Mouse (Mus musculus) midbrain, embryonic 16.5 days (tissue): ENCODE measurements around the gene Nfkbie. TPM values are rescaled to one million over a fixed set of nuclear protein-coding genes. Genes with fewer than 3 reads are reported as not detected.
A peak's percentile ranks its signal among the peaks of the same experiment; 100 is the strongest.

Source experiments
- ATAC-seq: fragments of 200-750 bp; cut with Nextera tagmentation; 2 replicates; pipeline ENCODE4 v1.8.0; 2017; ENCODE audit warnings: moderate TSS enrichment
- H3K27ac ChIP-seq: fragments of 300-500 bp; sonication (generic); 2 replicates; pipeline ENCODE4 v1.5.1; 2014; ENCODE audit warnings: mild to moderate bottlenecking, low read length, mixed read lengths
- H3K27me3 ChIP-seq: fragments of 300-500 bp; sonication (generic); 2 replicates; pipeline ENCODE4 v1.6.1; 2014; ENCODE audit warnings: low read depth, low read length, mixed read lengths; ENCODE audit not compliant: control insufficient read depth, insufficient read depth
- H3K36me3 ChIP-seq: fragments of 300-500 bp; sonication (generic); 2 replicates; pipeline ENCODE4 v1.6.1; 2014; ENCODE audit warnings: mild to moderate bottlenecking, low read length, moderate library complexity, mixed read lengths; ENCODE audit not compliant: control insufficient read depth, insufficient read depth
- H3K4me1 ChIP-seq: fragments of 300-500 bp; sonication (generic); 2 replicates; pipeline ENCODE4 v1.6.1; 2014; ENCODE audit warnings: mild to moderate bottlenecking, low read length, mixed read lengths; ENCODE audit not compliant: control insufficient read depth, insufficient read depth
- H3K4me2 ChIP-seq: fragments of 300-500 bp; sonication (generic); 2 replicates; pipeline ENCODE4 v1.6.1; 2014; ENCODE audit warnings: mild to moderate bottlenecking, low read length, mixed read lengths
- H3K4me3 ChIP-seq: fragments of 300-500 bp; sonication (generic); 2 replicates; pipeline ENCODE4 v1.5.1; 2014; ENCODE audit warnings: low read depth, mild to moderate bottlenecking, low read length, moderate library complexity, mixed read lengths
- H3K9ac ChIP-seq: fragments of 300-500 bp; sonication (generic); 2 replicates; pipeline ENCODE4 v1.6.1; 2014; ENCODE audit warnings: low read depth, low read length, mixed read lengths
- H3K9me3 ChIP-seq: fragments of 300-500 bp; sonication (generic); replicated peaks from 2 replicates; pipeline ENCODE4 v1.6.1; 2014; ENCODE audit warnings: mild to moderate bottlenecking, low read length, mixed read lengths; ENCODE audit not compliant: control insufficient read depth, poor library complexity, severe bottlenecking
- WGBS: fragments of 180-500 bp; shearing (Covaris S2); extraction: QIAGEN DNeasy Blood & Tissue Kit; methylation state at CpG from one replicate; pipeline ENCODE4 v1.1.7; 2014; 5-methylcytosine and 5-hydroxymethylcytosine counted together
- polyA plus RNA-seq: library from polyadenylated mRNA; unstranded; fragments of >200 nt; fragmentation: Nextera tagmentation; extraction: Ambion mirVana; gene quantifications from 2 replicates; pipeline ENCODE4 v1.2.1, GENCODE M21; 2015

Gene Nfkbie
- polyA plus RNA-seq, 1 experiment from 2014 or later: 3.7 TPM

- H3K4me1 ChIP-seq: peaks cover 32% of the 10 kb centered on the region
Observed at GRCm38 (mm10) chr17:45595736-45596390, 40.4 kb downstream of the Nfkbie start.

GRCm38 (mm10) chr17:45596631-45597396, 41.3 kb downstream of the Nfkbie start:
- no peaks in the 10 kb centered on the region for H3K9me3 ChIP-seq
- H3K27me3 ChIP-seq: peaks cover 15% of the 10 kb centered on the region
- no peak for ATAC-seq
- no peak overlapping the region for H3K4me2 ChIP-seq
- 25% methylated on average over 11 of the region's 11 CpGs for WGBS
- H3K27ac ChIP-seq: no peak overlapping the region
- H3K4me1 ChIP-seq: peaks cover 32% of the 10 kb centered on the region
- H3K36me3 ChIP-seq: no peaks in the 10 kb centered on the region
- H3K4me3 ChIP-seq: no peak overlapping the region
- H3K9ac ChIP-seq: no peak overlapping the region

More at GRCm38 (mm10) chr17:45595736-45596390, 40.4 kb downstream of the Nfkbie start:
- Histone ChIP-seq H3K36me3 (no peaks in the 10 kb centered on the region), H3K27me3 (peaks cover 8% of the 10 kb centered on the region), H3K9ac (peak overlapping the region; percentile 72), H3K4me2 (peak overlapping the region; percentile 96), H3K9me3 (no peaks in the 10 kb centered on the region), H3K4me3 (peak overlapping the region; percentile 52), H3K27ac (no peak overlapping the region)
- 8% methylated on average over 23 of the region's 23 CpGs for WGBS
- peak; percentile 22; the same call in 1 of the 2 replicates for ATAC-seq

GRCm38 (mm10) chr17:45597787-45598186, 42.3 kb downstream of the Nfkbie start:
- peaks cover 17% of the 10 kb centered on the region for H3K27me3 ChIP-seq
- ATAC-seq: no peak
- H3K36me3 ChIP-seq: no peaks in the 10 kb centered on the region
- H3K27ac ChIP-seq: no peak overlapping the region
- H3K4me1 ChIP-seq: peaks cover 24% of the 10 kb centered on the region
- no peaks in the 10 kb centered on the region for H3K9me3 ChIP-seq
- WGBS: 42% methylated on average over 3 of the region's 3 CpGs
- no peak overlapping the region for H3K4me2 ChIP-seq
- H3K9ac ChIP-seq: no peak overlapping the region
- no peak overlapping the region for H3K4me3 ChIP-seq

- Histone ChIP-seq H3K27me3 (peaks cover 17% of the 10 kb centered on the region), H3K27ac (no peak overlapping the region)
Observed at GRCm38 (mm10) chr17:45598376-45598775, 42.9 kb downstream of the Nfkbie start.

DNA sequence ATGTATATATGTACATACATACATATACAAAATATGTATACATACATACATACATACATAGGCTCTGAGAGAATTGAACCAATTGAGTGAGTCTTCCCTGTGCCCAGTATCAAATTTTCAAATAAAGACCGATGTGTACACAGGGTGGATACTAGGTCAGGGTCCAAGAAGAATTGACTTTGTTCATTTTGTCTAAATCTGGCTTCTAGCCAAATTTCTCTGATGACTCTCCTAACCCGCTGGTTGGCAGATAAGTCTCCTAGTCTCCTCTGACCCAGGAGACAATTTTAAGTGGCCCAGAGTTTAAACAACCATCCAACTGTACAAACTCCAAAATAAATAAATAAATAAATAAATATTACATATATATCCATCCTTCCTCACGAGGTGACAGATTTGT, 43.4 kb downstream of the Nfkbie start:
- peak overlapping the region; percentile 59; the same call in 1 of the 2 replicates for H3K4me2 ChIP-seq
- no peak overlapping the region for H3K27ac ChIP-seq
- H3K27me3 ChIP-seq: peaks cover 12% of the 10 kb centered on the region
- H3K4me3 ChIP-seq: no peak overlapping the region
- peaks cover 24% of the 10 kb centered on the region for H3K4me1 ChIP-seq
- no peak for ATAC-seq
- H3K36me3 ChIP-seq: no peaks in the 10 kb centered on the region
- peak overlapping the region; percentile 56; the same call in 1 of the 2 replicates for H3K9ac ChIP-seq
- 40% methylated on average over 3 of the region's 3 CpGs for WGBS
- H3K9me3 ChIP-seq: no peaks in the 10 kb centered on the region

More at GRCm38 (mm10) chr17:45598376-45598775, 42.9 kb downstream of the Nfkbie start:
- 83% methylated on average over 2 of the region's 2 CpGs for WGBS
- no peak overlapping the region for H3K9ac ChIP-seq
- no peak overlapping the region for H3K4me3 ChIP-seq
- ATAC-seq: no peak
- no peaks in the 10 kb centered on the region for H3K36me3 ChIP-seq
- H3K4me2 ChIP-seq: no peak overlapping the region
- no peaks in the 10 kb centered on the region for H3K9me3 ChIP-seq
- peaks cover 24% of the 10 kb centered on the region for H3K4me1 ChIP-seq

- Histone ChIP-seq H3K36me3 (no peaks in the 10 kb centered on the region), H3K9ac (peak within 1 kb of the TSS; percentile 56; the same call in 1 of the 2 replicates), H3K9me3 (no peaks in the 10 kb centered on the region), H3K4me1 (peaks cover 19% of the 10 kb centered on the region), H3K4me3 (peak within 1 kb of the TSS; percentile 23), H3K4me2 (peak within 1 kb of the TSS; percentile 59), H3K27ac (no peak within 1 kb of the TSS), H3K27me3 (peaks cover 9% of the 10 kb centered on the region)
- no peak for ATAC-seq
- WGBS: 15% methylated on average over 32 of the region's 32 CpGs
Observed at GRCm38 (mm10) chr17:45599446-45600242, 44.1 kb downstream of the Nfkbie start, which contains the start of gene Slc29a1. Gene Slc29a1, minus strand, starts transcription at chr17:45599606.

DNA sequence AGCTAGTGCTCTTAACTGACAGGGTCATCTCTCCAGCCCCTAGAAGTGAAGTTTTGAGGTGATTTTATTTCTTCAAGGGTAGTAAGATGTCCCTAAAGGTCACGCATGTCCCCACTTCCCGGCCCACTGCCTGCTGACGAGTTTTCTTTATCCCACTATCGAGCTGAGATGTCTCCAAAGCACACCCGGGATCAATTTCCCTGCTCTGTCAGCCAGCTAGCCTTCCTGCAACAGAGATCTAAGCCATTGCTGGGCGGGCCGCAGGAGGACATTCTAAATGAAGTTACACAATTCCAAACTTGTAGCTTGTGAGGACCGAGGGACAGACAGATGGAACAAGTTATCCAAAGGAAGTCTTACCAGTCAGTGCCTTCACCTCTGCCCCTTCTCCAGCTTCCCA, 44.8 kb downstream of the Nfkbie start:
- 61% methylated on average over 8 of the region's 8 CpGs for WGBS
- H3K36me3 ChIP-seq: no peaks in the 10 kb centered on the region
- H3K9me3 ChIP-seq: no peaks in the 10 kb centered on the region
- H3K27me3 ChIP-seq: peaks cover 9% of the 10 kb centered on the region
- no peak overlapping the region for H3K4me2 ChIP-seq
- no peak overlapping the region for H3K9ac ChIP-seq
- H3K4me3 ChIP-seq: no peak overlapping the region
- H3K27ac ChIP-seq: no peak overlapping the region
- ATAC-seq: no peak
- peaks cover 14% of the 10 kb centered on the region for H3K4me1 ChIP-seq

DNA sequence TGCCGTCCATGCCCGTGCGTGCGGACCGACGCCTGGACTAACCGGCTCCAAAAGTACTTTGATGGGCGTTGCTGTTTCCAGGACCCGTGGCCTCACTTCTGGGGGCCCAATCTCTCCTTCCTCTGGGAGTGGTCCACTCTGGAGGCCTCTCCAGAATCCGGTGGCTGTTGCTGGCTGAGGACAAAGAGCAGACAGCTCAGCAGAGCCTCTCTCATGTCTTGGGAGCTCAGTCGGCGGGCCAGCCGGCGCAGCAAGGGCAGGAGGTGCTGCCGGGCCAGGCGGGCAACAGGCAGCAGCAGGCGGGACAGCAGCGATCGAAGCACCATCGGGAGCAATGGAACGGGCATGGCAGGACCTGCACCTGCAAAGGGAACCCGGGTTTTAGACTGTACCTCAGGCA, 45.8 kb downstream of the Nfkbie start:
- no peak overlapping the region for H3K27ac ChIP-seq

More for the DNA sequence above, 45.8 kb downstream of the Nfkbie start:
- Histone ChIP-seq H3K4me3 (no peak overlapping the region), H3K9me3 (no peaks in the 10 kb centered on the region), H3K4me1 (peaks cover 5% of the 10 kb centered on the region), H3K27me3 (peaks cover 9% of the 10 kb centered on the region), H3K36me3 (no peaks in the 10 kb centered on the region), H3K4me2 (no peak overlapping the region), H3K9ac (no peak overlapping the region)
- 15% methylated on average over 22 of the region's 22 CpGs for WGBS
- ATAC-seq: no peak
